Mouse (Mus musculus) intestine, embryonic 16.5 days (tissue): ENCODE results near the gene Gucy1a1. TPM values are rescaled to one million over a fixed set of nuclear protein-coding genes. Genes with fewer than 3 reads are reported as not detected.
A peak's percentile ranks its signal among the peaks of the same experiment; 100 is the strongest.
"Not testable (repeated sequence)": the region's sequence is repeated elsewhere in the genome, so short reads cannot be mapped to it uniquely, and the experiment has no call there.

Experiments used
- ATAC-seq: fragments of 200-750 bp; cut with Nextera tagmentation; 2 replicates; pipeline ENCODE4 v1.8.0; 2017; ENCODE audit warnings: moderate TSS enrichment, moderate library complexity
- H3K27ac ChIP-seq: fragments of 300-500 bp; sonication (generic); 2 replicates; pipeline ENCODE4 v1.5.1; 2014; ENCODE audit warnings: mild to moderate bottlenecking, low read length
- H3K27me3 ChIP-seq: fragments of 300-500 bp; sonication (generic); replicated peaks from 2 replicates; pipeline ENCODE4 v1.6.1; 2014; ENCODE audit warnings: low read length, control low read depth, mixed read lengths; ENCODE audit not compliant: control insufficient read depth, insufficient read depth
- H3K36me3 ChIP-seq: fragments of 300-500 bp; sonication (generic); 2 replicates; pipeline ENCODE4 v1.6.1; 2014; ENCODE audit warnings: low read length, control low read depth; ENCODE audit not compliant: control insufficient read depth, insufficient read depth
- H3K4me1 ChIP-seq: fragments of 300-500 bp; sonication (generic); 2 replicates; pipeline ENCODE4 v1.6.1; 2014; ENCODE audit warnings: low read length, control low read depth, mixed read lengths; ENCODE audit not compliant: control insufficient read depth, insufficient read depth
- H3K4me2 ChIP-seq: fragments of 300-500 bp; sonication (generic); 2 replicates; pipeline ENCODE4 v1.6.1; 2014; ENCODE audit warnings: low read depth, low read length, control low read depth
- H3K4me3 ChIP-seq: fragments of 300-500 bp; sonication (generic); 2 replicates; pipeline ENCODE4 v1.5.1; 2014; ENCODE audit warnings: mild to moderate bottlenecking, low read length
- H3K9ac ChIP-seq: fragments of 300-500 bp; sonication (generic); 2 replicates; pipeline ENCODE4 v1.6.1; 2014; ENCODE audit warnings: low read depth, low read length
- H3K9me3 ChIP-seq: fragments of 300-500 bp; sonication (generic); 2 replicates; pipeline ENCODE4 v1.6.1; 2016; ENCODE audit warnings: low read length, control low read depth; ENCODE audit not compliant: control insufficient read depth
- WGBS: fragments of 180-500 bp; shearing (Covaris S2); extraction: QIAGEN DNeasy Blood & Tissue Kit; methylation state at CpG from one replicate; pipeline ENCODE4 v1.1.7; 2014; 5-methylcytosine and 5-hydroxymethylcytosine counted together
- polyA plus RNA-seq: library from polyadenylated mRNA; unstranded; fragments of >200 nt; fragmentation: Nextera tagmentation; extraction: Ambion mirVana; gene quantifications from 2 replicates; pipeline ENCODE4 v1.2.1, GENCODE M21; 2015

Gene Gucy1a1
- polyA plus RNA-seq: 38.8 and 38.9 TPM in 2 replicates

GRCm38 (mm10) chr3:82145126-82145901 is at the start of gene Gucy1a1:
Gucy1a1 (minus strand) TSS chr3:82145789.
- WGBS: under 1% methylated on average over 36 of the region's 36 CpGs
- H3K4me1 ChIP-seq: 0 out of 2 replicates have a peak, but pooled peaks cover 5% of the 10 kb centered on the region
- H3K27ac ChIP-seq: peak within 1 kb of the TSS; percentile 80
- no peaks in the 10 kb centered on the region for H3K9me3 ChIP-seq
- H3K27me3 ChIP-seq: no peaks in the 10 kb centered on the region
- peak within 1 kb of the TSS; percentile 65 for H3K4me3 ChIP-seq
- H3K9ac ChIP-seq: peak within 1 kb of the TSS; percentile 73
- H3K36me3 ChIP-seq: no peaks in the 10 kb centered on the region
- peak within 1 kb of the TSS; percentile 59 for H3K4me2 ChIP-seq
- ATAC-seq: peak; percentile 91

GRCm38 (mm10) chr3:82191559-82192245 is 46.1 kb upstream of the Gucy1a1 start:
- Histone ChIP-seq H3K4me3 (no peak overlapping the region), H3K36me3 (no peaks in the 10 kb centered on the region), H3K4me2 (no peak overlapping the region), H3K4me1 (no peaks in the 10 kb centered on the region), H3K9ac (no peak overlapping the region), H3K27ac (no peak overlapping the region), H3K9me3 (no peaks in the 10 kb centered on the region), H3K27me3 (no peaks in the 10 kb centered on the region)
- no peak for ATAC-seq
- WGBS: 51% methylated on average over 1 of the region's 1 CpGs

DNA sequence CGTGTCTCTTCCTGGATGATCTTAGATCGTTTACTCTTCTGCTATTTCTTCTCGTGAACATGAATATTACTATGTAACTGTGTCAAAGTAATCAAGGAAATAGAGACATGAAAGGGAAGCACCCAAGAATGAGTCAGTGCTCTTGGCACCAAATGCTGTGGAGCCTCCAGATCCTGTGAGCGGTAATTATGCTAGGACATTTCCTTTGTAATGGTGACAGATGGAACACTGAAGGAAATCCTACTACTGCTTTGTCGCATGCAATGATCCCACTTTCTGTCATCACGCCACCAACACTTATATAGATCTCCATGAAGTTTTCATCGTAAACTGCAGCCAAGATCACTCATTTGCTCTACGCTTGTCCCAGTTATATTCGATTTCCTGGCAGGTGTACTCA is 40.0 kb upstream of the Gucy1a1 start:
- no peaks in the 10 kb centered on the region for H3K36me3 ChIP-seq
- H3K4me3 ChIP-seq: no peak overlapping the region
- no peaks in the 10 kb centered on the region for H3K4me1 ChIP-seq
- no peak for ATAC-seq
- H3K9me3 ChIP-seq: no peaks in the 10 kb centered on the region
- 81% methylated on average over 9 of the region's 9 CpGs for WGBS
- H3K27ac ChIP-seq: no peak overlapping the region
- no peak overlapping the region for H3K4me2 ChIP-seq
- H3K9ac ChIP-seq: no peak overlapping the region
- H3K27me3 ChIP-seq: no peaks in the 10 kb centered on the region

DNA sequence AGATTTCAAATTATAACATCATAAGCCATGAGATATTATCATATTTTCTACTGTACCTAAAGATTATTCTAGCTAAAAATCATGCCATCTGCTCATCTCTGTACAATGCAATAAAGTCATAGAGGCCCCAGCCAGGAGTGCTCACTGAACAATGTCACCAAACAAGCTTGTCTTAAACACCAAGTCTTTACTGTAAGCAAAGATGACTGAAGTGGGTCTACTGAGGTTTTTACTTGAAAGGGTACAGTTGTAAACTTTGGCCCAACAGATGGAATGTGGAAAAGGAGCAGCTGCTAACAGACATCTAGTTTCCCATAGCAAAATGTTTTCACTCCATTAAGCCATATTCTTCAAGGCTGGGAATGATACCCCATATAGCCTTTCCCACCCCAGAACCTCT is 35.9 kb upstream of the Gucy1a1 start:
- H3K9ac ChIP-seq: no peak overlapping the region
- no peaks in the 10 kb centered on the region for H3K36me3 ChIP-seq
- H3K4me2 ChIP-seq: no peak overlapping the region
- no peak overlapping the region for H3K4me3 ChIP-seq
- no peak overlapping the region for H3K27ac ChIP-seq
- no peak for ATAC-seq
- H3K4me1 ChIP-seq: no peaks in the 10 kb centered on the region
- H3K9me3 ChIP-seq: no peaks in the 10 kb centered on the region
- H3K27me3 ChIP-seq: no peaks in the 10 kb centered on the region

- 55% methylated on average over 3 of the region's 3 CpGs for WGBS
- no peak for ATAC-seq
- H3K27ac ChIP-seq: no peak overlapping the region
- no peaks in the 10 kb centered on the region for H3K9me3 ChIP-seq
- H3K4me1 ChIP-seq: no peaks in the 10 kb centered on the region
- H3K4me2 ChIP-seq: no peak overlapping the region
- H3K36me3 ChIP-seq: no peaks in the 10 kb centered on the region
- H3K4me3 ChIP-seq: no peak overlapping the region
- no peaks in the 10 kb centered on the region for H3K27me3 ChIP-seq
- no peak overlapping the region for H3K9ac ChIP-seq
Measured at GRCm38 (mm10) chr3:82180253-82180652, 34.7 kb upstream of the Gucy1a1 start.

DNA sequence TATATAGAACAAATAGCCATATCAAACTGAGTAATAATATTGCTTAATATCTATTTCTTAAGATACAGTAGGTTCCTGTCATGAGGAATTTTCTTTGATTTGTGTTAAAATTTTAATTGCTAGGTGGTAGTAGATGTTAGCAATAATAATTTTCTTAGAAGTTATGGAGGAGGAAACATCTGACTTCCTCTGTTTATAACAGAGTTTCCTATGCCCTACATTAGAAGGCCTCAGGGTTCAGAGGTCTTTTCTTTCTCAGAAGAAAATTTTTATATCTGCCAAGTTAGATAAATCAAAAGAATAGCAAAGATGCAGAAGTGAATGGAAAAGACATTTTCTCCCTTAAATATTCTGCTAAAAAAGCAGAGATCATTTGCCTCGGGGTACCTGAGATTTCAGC is 29.9 kb upstream of the Gucy1a1 start:
- no peaks in the 10 kb centered on the region for H3K27me3 ChIP-seq
- WGBS: 63% methylated on average over 1 of the region's 1 CpGs
- no peaks in the 10 kb centered on the region for H3K9me3 ChIP-seq
- no peak overlapping the region for H3K4me3 ChIP-seq
- no peak for ATAC-seq
- no peak overlapping the region for H3K27ac ChIP-seq
- H3K4me1 ChIP-seq: no peaks in the 10 kb centered on the region
- no peaks in the 10 kb centered on the region for H3K36me3 ChIP-seq
- no peak overlapping the region for H3K4me2 ChIP-seq
- no peak overlapping the region for H3K9ac ChIP-seq

DNA sequence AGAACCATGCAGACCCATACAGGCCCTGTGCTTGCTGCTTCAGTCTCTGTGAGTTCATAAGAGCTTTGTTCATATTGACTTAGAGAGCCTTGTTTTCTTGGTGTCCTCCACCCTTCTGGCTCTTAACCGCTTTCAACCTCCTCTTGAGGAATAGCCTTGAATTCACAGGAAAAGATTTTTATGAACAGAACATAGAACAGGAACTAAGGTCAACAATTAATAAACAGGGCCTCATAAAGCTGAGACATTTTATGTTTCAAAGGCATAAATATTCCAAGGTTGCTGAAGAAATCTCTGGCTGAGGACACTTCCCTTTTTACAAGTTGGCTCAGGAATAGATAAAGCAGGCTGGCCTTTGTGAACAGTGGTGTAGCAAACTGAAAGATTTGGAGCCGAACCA is 21.5 kb upstream of the Gucy1a1 start:
- H3K4me3 ChIP-seq: no peak overlapping the region
- H3K4me1 ChIP-seq: no peaks in the 10 kb centered on the region
- no peak overlapping the region for H3K4me2 ChIP-seq
- no peak overlapping the region for H3K27ac ChIP-seq
- WGBS: 77% methylated on average over 2 of the region's 2 CpGs
- no peaks in the 10 kb centered on the region for H3K27me3 ChIP-seq
- ATAC-seq: no peak
- H3K9ac ChIP-seq: no peak overlapping the region
- no peaks in the 10 kb centered on the region for H3K36me3 ChIP-seq
- H3K9me3 ChIP-seq: no peaks in the 10 kb centered on the region

GRCm38 (mm10) chr3:82165937-82166336 is 20.3 kb upstream of the Gucy1a1 start:
- 77% methylated on average over 2 of the region's 2 CpGs for WGBS
- Histone ChIP-seq H3K4me3 (no peak overlapping the region), H3K36me3 (no peaks in the 10 kb centered on the region), H3K4me1 (no peaks in the 10 kb centered on the region), H3K27ac (no peak overlapping the region), H3K27me3 (no peaks in the 10 kb centered on the region), H3K9ac (no peak overlapping the region), H3K9me3 (no peaks in the 10 kb centered on the region), H3K4me2 (no peak overlapping the region)
- ATAC-seq: no peak

DNA sequence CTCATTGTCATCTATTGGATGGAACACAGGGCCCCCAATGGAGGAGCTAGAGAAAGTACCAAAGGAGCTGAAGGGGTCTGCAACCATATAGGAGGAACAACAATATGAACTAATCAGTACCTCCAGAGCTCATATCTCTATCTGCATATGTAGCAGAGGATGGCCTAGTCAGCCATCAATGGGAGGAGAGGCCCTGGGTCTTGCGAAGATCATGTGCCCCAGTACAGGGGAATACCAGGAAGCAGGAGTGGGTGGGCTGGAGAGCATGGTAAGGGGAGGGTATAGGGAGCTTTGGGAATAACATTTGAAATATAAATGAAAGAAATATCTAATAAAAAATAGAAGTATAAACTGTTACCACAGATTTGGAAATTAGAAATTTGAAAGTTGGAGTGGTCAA is 17.4 kb upstream of the Gucy1a1 start:
- H3K9me3 ChIP-seq, H3K36me3 ChIP-seq, H3K9ac ChIP-seq, H3K4me1 ChIP-seq, H3K4me3 ChIP-seq, H3K27me3 ChIP-seq, H3K4me2 ChIP-seq, H3K27ac ChIP-seq, ATAC-seq: not testable (repeated sequence)
- WGBS: 92% methylated on average over 1 of the region's 1 CpGs
